Mouse (Mus musculus): Measurements from ENCODE around the gene Mid1. TPM values are rescaled to one million over a fixed set of nuclear protein-coding genes. Genes with fewer than 3 reads are reported as not detected.

The Mid1 gene
- total and polyA plus RNA-seq, 2 experiments from 2014 or later = 3.8 to 8.5 TPM

- Histone ChIP-seq H3K4me3 (ENCODE audit: low read length) (no peak overlapping the region), H3K4me1 (ENCODE audit: insufficient read depth, low read length) (no peaks in the 10 kb centered on the region), H3K4me2 (ENCODE audit: low read depth, low read length) (no peak overlapping the region), H3K27me3 (ENCODE audit: insufficient read depth, low read length) (no peaks in the 10 kb centered on the region), H3K36me3 (ENCODE audit: insufficient read depth, low read length) (no peaks in the 10 kb centered on the region), H3K27ac (no peak overlapping the region), H3K9me3 (ENCODE audit: low read length) (no peaks in the 10 kb centered on the region), H3K9ac (replicated peaks; ENCODE audit: low read length) (no peak overlapping the region)
- no peak for DNase-seq (ENCODE audit: low spot score)
- no peak for ATAC-seq
- TF ChIP-seq CTCF (IDR thresholded peaks at IDR 0.05; ENCODE audit: low read depth) = no peak
- 55% methylated on average over 5 of the region's 5 CpGs for WGBS
Observed at GRCm38 (mm10) chrX:169811318-169811717, 126.3 kb downstream of the Mid1 start.

- no peak for DNase-seq (ENCODE audit: low spot score)
- no peak overlapping the region for H3K4me2 ChIP-seq (ENCODE audit: low read depth, low read length)
- no peaks in the 10 kb centered on the region for H3K4me1 ChIP-seq (ENCODE audit: insufficient read depth, low read length)
- WGBS = 84% methylated on average over 2 of the region's 2 CpGs
- no peak for TF ChIP-seq CTCF (IDR thresholded peaks at IDR 0.05; ENCODE audit: low read depth)
- no peak overlapping the region for H3K27ac ChIP-seq
- no peaks in the 10 kb centered on the region for H3K9me3 ChIP-seq (ENCODE audit: low read length)
- no peak overlapping the region for H3K9ac ChIP-seq (replicated peaks; ENCODE audit: low read length)
- no peaks in the 10 kb centered on the region for H3K36me3 ChIP-seq (ENCODE audit: insufficient read depth, low read length)
- no peaks in the 10 kb centered on the region for H3K27me3 ChIP-seq (ENCODE audit: insufficient read depth, low read length)
- no peak for ATAC-seq
- no peak overlapping the region for H3K4me3 ChIP-seq (ENCODE audit: low read length)
Observed at GRCm38 (mm10) chrX:169811783-169812182, 126.8 kb downstream of the Mid1 start.

GRCm38 (mm10) chrX:169813673-169814072 is 128.7 kb downstream of the Mid1 start:
- TF ChIP-seq CTCF (IDR thresholded peaks at IDR 0.05; ENCODE audit: low read depth) = no peak
- H3K4me3 ChIP-seq (ENCODE audit: low read length) = no peak overlapping the region
- WGBS = 63% methylated on average over 1 of the region's 1 CpGs
- no peaks in the 10 kb centered on the region for H3K36me3 ChIP-seq (ENCODE audit: insufficient read depth, low read length)
- H3K4me1 ChIP-seq (ENCODE audit: insufficient read depth, low read length) = no peaks in the 10 kb centered on the region
- H3K27me3 ChIP-seq (ENCODE audit: insufficient read depth, low read length) = no peaks in the 10 kb centered on the region
- no peak for DNase-seq (ENCODE audit: low spot score)
- no peak overlapping the region for H3K4me2 ChIP-seq (ENCODE audit: low read depth, low read length)
- no peak overlapping the region for H3K27ac ChIP-seq
- H3K9me3 ChIP-seq (ENCODE audit: low read length) = no peaks in the 10 kb centered on the region
- no peak overlapping the region for H3K9ac ChIP-seq (replicated peaks; ENCODE audit: low read length)
- no peak for ATAC-seq

- no peaks in the 10 kb centered on the region for H3K27me3 ChIP-seq (ENCODE audit: insufficient read depth, low read length)
- peak overlapping the region; percentile 28; the same call in 1 of the 2 replicates for H3K4me2 ChIP-seq (ENCODE audit: low read depth, low read length)
Observed at GRCm38 (mm10) chrX:169826947-169827346, 141.9 kb downstream of the Mid1 start.

GRCm38 (mm10) chrX:169827720-169828119 is 142.7 kb downstream of the Mid1 start:
- no peak for DNase-seq (ENCODE audit: low spot score)
- Histone ChIP-seq H3K27ac (peak overlapping the region; percentile 36), H3K9me3 (ENCODE audit: low read length) (no peaks in the 10 kb centered on the region), H3K4me2 (ENCODE audit: low read depth, low read length) (peak overlapping the region; percentile 35), H3K4me3 (ENCODE audit: low read length) (0 out of 2 replicates have a peak overlapping the region, but pooled peaks have one; percentile 2), H3K4me1 (ENCODE audit: insufficient read depth, low read length) (no peaks in the 10 kb centered on the region), H3K27me3 (ENCODE audit: insufficient read depth, low read length) (no peaks in the 10 kb centered on the region), H3K9ac (replicated peaks; ENCODE audit: low read length) (0 out of 2 replicates have a peak overlapping the region, but pooled peaks have one; percentile 9), H3K36me3 (ENCODE audit: insufficient read depth, low read length) (no peaks in the 10 kb centered on the region)
- 20% methylated on average over 7 of the region's 7 CpGs for WGBS
- TF ChIP-seq CTCF (IDR thresholded peaks at IDR 0.05; ENCODE audit: low read depth) = no peak
- ATAC-seq = no peak

More at GRCm38 (mm10) chrX:169826947-169827346, 141.9 kb downstream of the Mid1 start:
- 49% methylated on average over 10 of the region's 10 CpGs for WGBS
- ATAC-seq = peak; percentile 45; the same call in 1 of the 2 replicates
- Histone ChIP-seq H3K27ac (no peak overlapping the region), H3K36me3 (ENCODE audit: insufficient read depth, low read length) (no peaks in the 10 kb centered on the region), H3K4me3 (ENCODE audit: low read length) (no peak overlapping the region), H3K4me1 (ENCODE audit: insufficient read depth, low read length) (no peaks in the 10 kb centered on the region), H3K9me3 (ENCODE audit: low read length) (no peaks in the 10 kb centered on the region), H3K9ac (replicated peaks; ENCODE audit: low read length) (no peak overlapping the region)
- TF ChIP-seq CTCF (IDR thresholded peaks at IDR 0.05; ENCODE audit: low read depth) = no peak
- peak; percentile 31 for DNase-seq (ENCODE audit: low spot score)

- Histone ChIP-seq H3K9ac (replicated peaks; ENCODE audit: low read length) (0 out of 2 replicates have a peak overlapping the region, but pooled peaks have one; percentile 9), H3K36me3 (ENCODE audit: insufficient read depth, low read length) (no peaks in the 10 kb centered on the region), H3K27ac (peak overlapping the region; percentile 36), H3K4me2 (ENCODE audit: low read depth, low read length) (peak overlapping the region; percentile 35), H3K9me3 (ENCODE audit: low read length) (no peaks in the 10 kb centered on the region), H3K4me3 (ENCODE audit: low read length) (peak overlapping the region; percentile 2; the same call in 1 of the 2 replicates), H3K4me1 (ENCODE audit: insufficient read depth, low read length) (no peaks in the 10 kb centered on the region), H3K27me3 (ENCODE audit: insufficient read depth, low read length) (no peaks in the 10 kb centered on the region)
- no peak for DNase-seq (ENCODE audit: low spot score)
- no peak for TF ChIP-seq CTCF (IDR thresholded peaks at IDR 0.05; ENCODE audit: low read depth)
- 40% methylated on average over 5 of the region's 5 CpGs for WGBS
- no peak for ATAC-seq
Observed at GRCm38 (mm10) chrX:169828136-169828535, 143.1 kb downstream of the Mid1 start.

GRCm38 (mm10) chrX:169830052-169830451 is 145.1 kb downstream of the Mid1 start:
- Histone ChIP-seq H3K4me2 (ENCODE audit: low read depth, low read length) (no peak overlapping the region), H3K9ac (replicated peaks; ENCODE audit: low read length) (no peak overlapping the region), H3K27ac (no peak overlapping the region), H3K4me1 (ENCODE audit: insufficient read depth, low read length) (no peaks in the 10 kb centered on the region), H3K9me3 (ENCODE audit: low read length) (no peaks in the 10 kb centered on the region), H3K36me3 (ENCODE audit: insufficient read depth, low read length) (no peaks in the 10 kb centered on the region), H3K27me3 (ENCODE audit: insufficient read depth, low read length) (no peaks in the 10 kb centered on the region), H3K4me3 (ENCODE audit: low read length) (no peak overlapping the region)
- DNase-seq (ENCODE audit: low spot score) = no peak
- no peak for TF ChIP-seq CTCF (IDR thresholded peaks at IDR 0.05; ENCODE audit: low read depth)
- no peak for ATAC-seq
- 38% methylated on average over 4 of the region's 4 CpGs for WGBS
